Mouse (Mus musculus) embryonic facial prominence, embryonic 14.5 days (tissue): ENCODE data around the gene Hsd17b7. TPM values are rescaled to one million over a fixed set of nuclear protein-coding genes. Genes with fewer than 3 reads are reported as not detected.
"Not testable (repeated sequence)": the region's sequence is repeated elsewhere in the genome, so short reads cannot be mapped to it uniquely, and the experiment has no call there.

ENCODE experiments used
- ATAC-seq: fragments of 200-750 bp; cut with Nextera tagmentation; 2 replicates; pipeline ENCODE4 v1.8.0; 2017; ENCODE audit warnings: low read depth, moderate number of reproducible peaks, moderate TSS enrichment
- DNase-seq: peaks from one replicate; pipeline ENCODE4 v3.0.0-alpha.2; 2015; ENCODE audit warnings: low spot score
- H3K27ac ChIP-seq: fragments of 300-500 bp; sonication (generic); replicated peaks from 2 replicates; pipeline ENCODE4 v1.5.1; 2014; ENCODE audit warnings: low read depth, mild to moderate bottlenecking, low read length, moderate library complexity
- H3K27me3 ChIP-seq: fragments of 300-500 bp; sonication (generic); replicated peaks from 2 replicates; pipeline ENCODE4 v1.6.1; 2014; ENCODE audit warnings: low read length; ENCODE audit not compliant: control insufficient read depth, insufficient read depth
- H3K36me3 ChIP-seq: fragments of 300-500 bp; sonication (generic); 2 replicates; pipeline ENCODE4 v1.6.1; 2014; ENCODE audit warnings: low read length, mixed read lengths; ENCODE audit not compliant: control insufficient read depth, insufficient read depth
- H3K4me1 ChIP-seq: fragments of 300-500 bp; sonication (generic); 2 replicates; pipeline ENCODE4 v1.6.1; 2014; ENCODE audit warnings: antibody characterized with exemption, low read length; ENCODE audit not compliant: control insufficient read depth, insufficient read depth
- H3K4me2 ChIP-seq: fragments of 300-500 bp; sonication (generic); 2 replicates; pipeline ENCODE4 v1.6.1; 2014; ENCODE audit warnings: low read depth, mild to moderate bottlenecking, low read length, moderate library complexity, mixed read lengths
- H3K4me3 ChIP-seq: fragments of 300-500 bp; sonication (generic); 2 replicates; pipeline ENCODE4 v1.5.1; 2014; ENCODE audit warnings: low read depth, mild to moderate bottlenecking, low read length
- H3K9ac ChIP-seq: fragments of 300-500 bp; sonication (generic); 2 replicates; pipeline ENCODE4 v1.6.1; 2014; ENCODE audit warnings: low read depth, mild to moderate bottlenecking, low read length, moderate library complexity, mixed read lengths
- H3K9me3 ChIP-seq: fragments of 300-500 bp; sonication (generic); 2 replicates; pipeline ENCODE4 v1.6.1; 2016; ENCODE audit warnings: low read length; ENCODE audit not compliant: control insufficient read depth
- WGBS: fragments of 180-500 bp; shearing (Covaris S2); extraction: QIAGEN DNeasy Blood & Tissue Kit; methylation state at CpG from one replicate; pipeline ENCODE4 v1.1.7; 2014; 5-methylcytosine and 5-hydroxymethylcytosine counted together
- polyA plus RNA-seq: library from polyadenylated mRNA; unstranded; fragments of >200 nt; fragmentation: Nextera tagmentation; extraction: Ambion mirVana; gene quantifications from 2 replicates; pipeline ENCODE4 v1.2.1, GENCODE M21; 2014

Gene Hsd17b7
- 13.9 and 18.0 TPM in 2 replicates for polyA plus RNA-seq

- 1% methylated on average over 48 of the region's 48 CpGs for WGBS
- ATAC-seq (peak; percentile 100), DNase-seq (peak; percentile 100)
- Histone ChIP-seq H3K27me3 (no peaks in the 10 kb centered on the region), H3K4me1 (peaks cover 10% of the 10 kb centered on the region; the same call in 1 of the 2 replicates), H3K4me2 (peak within 1 kb of the TSS; percentile 80), H3K27ac (peak within 1 kb of the TSS; percentile 85), H3K36me3 (peaks cover 31% of the 10 kb centered on the region), H3K4me3 (peak within 1 kb of the TSS; percentile 58), H3K9ac (peak within 1 kb of the TSS; percentile 69), H3K9me3 (no peaks in the 10 kb centered on the region)
These were observed at the start of gene Hsd17b7 for GRCm38 (mm10) chr1:169968792-169969515. TSS of gene Hsd17b7 (minus strand) at chr1:169969241.

GRCm38 (mm10) chr1:170014784-170015183 lies 45.7 kb upstream of the Hsd17b7 start:
- no peaks in the 10 kb centered on the region for H3K4me1 ChIP-seq
- DNase-seq, result no peak
- H3K36me3 ChIP-seq, result peaks cover 32% of the 10 kb centered on the region; the same call in 1 of the 2 replicates
- no peak overlapping the region for H3K27ac ChIP-seq
- no peak overlapping the region for H3K4me2 ChIP-seq
- H3K9ac ChIP-seq, result no peak overlapping the region
- H3K4me3 ChIP-seq, result no peak overlapping the region
- ATAC-seq, result no peak
- WGBS, result 90% methylated on average over 3 of the region's 3 CpGs
- H3K9me3 ChIP-seq, result peaks cover 43% of the 10 kb centered on the region
- no peaks in the 10 kb centered on the region for H3K27me3 ChIP-seq

DNA sequence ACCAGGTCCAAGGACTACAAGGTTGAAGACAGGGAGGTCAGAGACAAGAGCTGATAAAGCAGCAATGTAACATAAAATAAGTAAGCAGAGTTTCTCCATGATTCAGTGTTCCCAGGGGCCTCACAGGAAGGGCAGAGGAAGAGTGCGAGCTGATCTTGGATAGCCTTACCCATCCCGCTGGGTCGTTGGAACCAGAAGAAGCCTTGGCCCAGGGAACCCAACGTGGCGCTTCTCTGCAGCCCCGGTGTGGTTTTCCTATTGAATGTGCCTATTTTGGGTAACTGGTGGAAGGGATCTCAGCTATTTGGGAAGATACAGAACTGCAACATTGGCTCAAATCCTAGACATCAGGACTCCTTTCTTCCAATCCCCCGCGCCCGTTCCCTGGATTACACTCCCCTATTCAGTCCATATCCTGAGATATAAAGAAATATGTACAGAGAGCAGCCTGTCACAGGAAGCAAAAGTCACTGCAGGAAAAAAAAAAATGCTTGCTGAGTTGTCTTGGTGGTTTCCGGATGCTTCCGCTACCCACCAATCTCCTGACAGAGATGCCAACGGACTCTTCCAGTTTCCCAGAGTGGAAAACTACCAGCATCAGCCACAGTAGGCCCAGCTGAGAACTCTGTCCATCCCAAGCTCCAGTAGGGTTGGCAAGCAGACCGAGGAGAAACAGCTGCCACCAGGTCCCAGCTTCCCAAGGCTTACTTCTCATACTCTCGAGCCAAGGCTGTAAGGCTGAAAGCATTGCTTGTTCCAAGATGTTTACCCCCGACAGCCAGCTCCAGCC lies 41.9 kb upstream of the Hsd17b7 start:
- Histone ChIP-seq H3K27me3 (no peaks in the 10 kb centered on the region), H3K4me3 (no peak overlapping the region), H3K9ac (no peak overlapping the region), H3K36me3 (peaks cover 11% of the 10 kb centered on the region; the same call in 1 of the 2 replicates), H3K4me2 (no peak overlapping the region), H3K9me3 (peaks cover 4% of the 10 kb centered on the region), H3K4me1 (no peaks in the 10 kb centered on the region), H3K27ac (no peak overlapping the region)
- DNase-seq (no peak), ATAC-seq (no peak)
- 94% methylated on average over 15 of the region's 15 CpGs for WGBS

GRCm38 (mm10) chr1:170009296-170009695 lies 40.3 kb upstream of the Hsd17b7 start:
- Histone ChIP-seq H3K9ac (no peak overlapping the region), H3K36me3 (peaks cover 18% of the 10 kb centered on the region), H3K4me3 (no peak overlapping the region), H3K9me3 (no peaks in the 10 kb centered on the region), H3K27me3 (no peaks in the 10 kb centered on the region), H3K27ac (no peak overlapping the region), H3K4me2 (no peak overlapping the region), H3K4me1 (no peaks in the 10 kb centered on the region)
- DNase-seq, result no peak
- no peak for ATAC-seq
- WGBS, result 98% methylated on average over 1 of the region's 1 CpGs

GRCm38 (mm10) chr1:170008432-170009220 lies 39.6 kb upstream of the Hsd17b7 start:
- 83% methylated on average over 13 of the region's 13 CpGs for WGBS
- H3K27ac ChIP-seq, result no peak overlapping the region
- H3K36me3 ChIP-seq, result peaks cover 22% of the 10 kb centered on the region
- no peak overlapping the region for H3K4me3 ChIP-seq
- DNase-seq (no peak), ATAC-seq (no peak)
- no peaks in the 10 kb centered on the region for H3K9me3 ChIP-seq
- H3K9ac ChIP-seq, result no peak overlapping the region
- no peaks in the 10 kb centered on the region for H3K4me1 ChIP-seq
- no peaks in the 10 kb centered on the region for H3K27me3 ChIP-seq
- H3K4me2 ChIP-seq, result no peak overlapping the region

DNA sequence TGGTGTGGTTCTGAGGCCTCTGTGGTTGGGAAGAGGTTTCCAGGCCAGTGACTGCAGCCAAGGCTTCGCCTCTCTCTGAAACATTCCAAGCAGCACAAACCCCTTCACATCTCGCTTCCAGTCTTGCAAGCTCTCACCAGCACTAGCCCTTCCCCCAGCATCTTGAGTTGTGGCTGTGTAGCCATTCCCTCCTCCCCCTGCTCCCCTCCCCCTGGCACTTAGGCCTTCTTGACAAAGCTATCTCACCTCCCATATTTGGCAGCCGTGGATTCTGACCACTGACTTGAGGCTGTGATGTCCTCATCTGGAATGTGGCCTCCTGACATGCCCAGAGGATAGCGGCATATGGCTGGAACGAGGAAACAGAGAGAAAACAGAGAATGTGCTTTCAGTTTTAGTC lies 37.5 kb upstream of the Hsd17b7 start:
- DNase-seq (peak; percentile 44), ATAC-seq (no peak)
- Histone ChIP-seq H3K4me1 (no peaks in the 10 kb centered on the region), H3K4me2 (no peak overlapping the region), H3K9me3 (no peaks in the 10 kb centered on the region), H3K36me3 (peaks cover 37% of the 10 kb centered on the region), H3K4me3 (no peak overlapping the region), H3K9ac (no peak overlapping the region), H3K27me3 (no peaks in the 10 kb centered on the region), H3K27ac (no peak overlapping the region)
- WGBS, result 50% methylated on average over 5 of the region's 5 CpGs

DNA sequence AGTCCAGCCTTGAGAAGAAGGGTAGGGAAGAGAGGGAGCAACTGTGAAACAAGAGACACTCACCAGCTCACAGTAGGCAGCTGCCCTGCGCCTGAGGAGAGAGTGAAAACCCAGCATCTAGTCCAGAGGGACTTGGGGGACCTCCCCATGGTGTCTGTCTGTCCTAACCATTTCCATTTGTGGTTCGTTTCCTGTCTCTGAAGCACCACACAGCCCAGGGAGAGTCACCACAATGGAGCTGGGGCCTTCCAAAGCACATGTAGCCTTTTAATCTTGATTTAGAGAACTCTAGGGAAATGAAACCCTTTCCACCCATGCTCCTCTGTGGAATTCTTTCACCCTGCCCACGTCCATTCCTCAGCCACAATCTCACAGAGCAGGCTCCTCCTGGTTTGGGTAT lies 36.3 kb upstream of the Hsd17b7 start:
- H3K9ac ChIP-seq, result no peak overlapping the region
- H3K27ac ChIP-seq, result no peak overlapping the region
- ATAC-seq, result no peak
- peaks cover 47% of the 10 kb centered on the region for H3K36me3 ChIP-seq
- no peak overlapping the region for H3K4me2 ChIP-seq
- 72% methylated on average over 3 of the region's 3 CpGs for WGBS
- H3K4me1 ChIP-seq, result no peaks in the 10 kb centered on the region
- H3K4me3 ChIP-seq, result no peak overlapping the region
- no peaks in the 10 kb centered on the region for H3K9me3 ChIP-seq
- H3K27me3 ChIP-seq, result no peaks in the 10 kb centered on the region
- DNase-seq, result no peak

DNA sequence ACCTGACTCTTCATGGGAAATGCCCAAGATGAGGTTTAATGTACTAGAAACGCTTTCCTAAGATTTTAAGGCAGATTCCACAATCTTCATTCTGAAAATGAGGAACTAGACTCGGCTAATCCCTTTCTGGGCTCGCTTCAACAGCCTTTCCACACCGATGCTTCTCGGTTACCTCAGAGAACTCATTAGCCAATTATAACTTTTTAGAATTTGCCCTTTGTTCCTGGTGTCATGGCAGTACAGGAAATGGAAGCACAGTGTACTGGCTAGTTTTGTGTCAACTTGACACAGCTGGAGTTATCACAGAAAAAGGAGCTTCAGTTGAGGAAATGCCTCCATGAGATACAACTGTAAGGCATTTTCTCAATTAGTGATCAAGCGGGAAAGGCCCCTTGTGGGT lies 24.9 kb upstream of the Hsd17b7 start:
- WGBS, result 93% methylated on average over 6 of the region's 6 CpGs
- H3K9me3 ChIP-seq, ATAC-seq, H3K4me2 ChIP-seq, H3K27ac ChIP-seq, H3K4me3 ChIP-seq, H3K27me3 ChIP-seq, DNase-seq, H3K9ac ChIP-seq, H3K4me1 ChIP-seq: not testable (repeated sequence)
- peaks cover 56% of the 10 kb centered on the region for H3K36me3 ChIP-seq
